Mouse (Mus musculus) limb, embryonic 12.5 days (tissue): Measurements from ENCODE around the gene Ms4a6c. TPM values are rescaled to one million over a fixed set of nuclear protein-coding genes. Genes with fewer than 3 reads are reported as not detected.
"Not testable (repeated sequence)": the region's sequence is repeated elsewhere in the genome, so short reads cannot be mapped to it uniquely, and the experiment has no call there.

ENCODE experiments used
- ATAC-seq: fragments of 200-750 bp; cut with Nextera tagmentation; 2 replicates; pipeline ENCODE4 v1.8.0; 2017; ENCODE audit warnings: low read depth, moderate TSS enrichment; ENCODE audit not compliant: insufficient number of reproducible peaks, insufficient read depth, low FRiP score, low TSS enrichment
- H3K27ac ChIP-seq: fragments of 300-500 bp; sonication (generic); 2 replicates; pipeline ENCODE4 v1.5.1; 2016; ENCODE audit warnings: mild to moderate bottlenecking, moderate library complexity
- H3K27me3 ChIP-seq: fragments of 300-500 bp; sonication (generic); 2 replicates; pipeline ENCODE4 v1.6.1; 2016; ENCODE audit warnings: mild to moderate bottlenecking, moderate library complexity
- H3K36me3 ChIP-seq: fragments of 300-500 bp; sonication (generic); 2 replicates; pipeline ENCODE4 v1.6.1; 2016; ENCODE audit warnings: mild to moderate bottlenecking, moderate library complexity
- H3K4me1 ChIP-seq: fragments of 300-500 bp; sonication (generic); replicated peaks from 2 replicates; pipeline ENCODE4 v1.6.1; 2016
- H3K4me2 ChIP-seq: fragments of 300-500 bp; sonication (generic); 2 replicates; pipeline ENCODE4 v1.6.1; 2016; ENCODE audit warnings: mild to moderate bottlenecking, moderate library complexity
- H3K4me3 ChIP-seq: fragments of 300-500 bp; sonication (generic); replicated peaks from 2 replicates; pipeline ENCODE4 v1.5.1; 2016; ENCODE audit warnings: mild to moderate bottlenecking
- H3K9ac ChIP-seq: fragments of 300-500 bp; sonication (generic); replicated peaks from 2 replicates; pipeline ENCODE4 v1.6.1; 2016; ENCODE audit warnings: mild to moderate bottlenecking, moderate library complexity
- H3K9me3 ChIP-seq: fragments of 300-500 bp; sonication (generic); 2 replicates; pipeline ENCODE4 v1.6.1; 2016; ENCODE audit warnings: mild to moderate bottlenecking, moderate library complexity
- WGBS: fragments of 180-500 bp; shearing (Covaris S2); methylation state at CpG from one replicate; pipeline ENCODE4 v1.1.7; 2016; 5-methylcytosine and 5-hydroxymethylcytosine counted together
- polyA plus RNA-seq: library from polyadenylated mRNA; unstranded; fragments of >200 nt; fragmentation: Nextera tagmentation; extraction: Ambion mirVana; gene quantifications from 2 replicates; pipeline ENCODE4 v1.2.1, GENCODE M21; 2016

The Ms4a6c gene
- polyA plus RNA-seq, 1 experiment from 2014 or later = 2.5 TPM

- Histone ChIP-seq H3K36me3 (no peaks in the 10 kb centered on the region), H3K9ac (no peak overlapping the region), H3K27me3 (no peaks in the 10 kb centered on the region), H3K4me1 (no peaks in the 10 kb centered on the region), H3K4me2 (no peak overlapping the region), H3K9me3 (no peaks in the 10 kb centered on the region), H3K27ac (no peak overlapping the region), H3K4me3 (no peak overlapping the region)
- WGBS = 72% methylated on average over 4 of the region's 4 CpGs
- no peak for ATAC-seq
Measured at GRCm38 (mm10) chr19:11483941-11484340, 14.8 kb downstream of the Ms4a6c start.

- 74% methylated on average over 3 of the region's 3 CpGs for WGBS
- Histone ChIP-seq H3K4me3 (no peak overlapping the region), H3K9ac (no peak overlapping the region), H3K27ac (no peak overlapping the region), H3K36me3 (no peaks in the 10 kb centered on the region), H3K4me2 (no peak overlapping the region), H3K27me3 (no peaks in the 10 kb centered on the region), H3K4me1 (no peaks in the 10 kb centered on the region), H3K9me3 (no peaks in the 10 kb centered on the region)
- no peak for ATAC-seq
Measured at GRCm38 (mm10) chr19:11484388-11484787, 15.2 kb downstream of the Ms4a6c start.

GRCm38 (mm10) chr19:11485266-11485665 is 16.1 kb downstream of the Ms4a6c start:
- Histone ChIP-seq H3K9ac (no peak overlapping the region), H3K4me3 (no peak overlapping the region), H3K27me3 (no peaks in the 10 kb centered on the region), H3K4me1 (no peaks in the 10 kb centered on the region), H3K27ac (no peak overlapping the region), H3K9me3 (no peaks in the 10 kb centered on the region), H3K36me3 (no peaks in the 10 kb centered on the region), H3K4me2 (no peak overlapping the region)
- WGBS = 86% methylated on average over 3 of the region's 3 CpGs
- no peak for ATAC-seq

- Histone ChIP-seq H3K9ac (no peak within 1 kb of the TSS), H3K27ac (no peak within 1 kb of the TSS), H3K4me2 (no peak within 1 kb of the TSS), H3K4me1 (no peaks in the 10 kb centered on the region), H3K4me3 (no peak within 1 kb of the TSS), H3K36me3 (no peaks in the 10 kb centered on the region), H3K9me3 (no peaks in the 10 kb centered on the region), H3K27me3 (no peaks in the 10 kb centered on the region)
- WGBS = 80% methylated on average over 2 of the region's 2 CpGs
- no peak for ATAC-seq
Measured at GRCm38 (mm10) chr19:11485746-11486145, 16.6 kb downstream of the Ms4a6c start, which contains the start of gene Gm8369. Gene Gm8369 (plus strand): TSS chr19:11485938.

GRCm38 (mm10) chr19:11486599-11486998 is 17.4 kb downstream of the Ms4a6c start:
- Histone ChIP-seq H3K4me3 (no peak overlapping the region), H3K36me3 (no peaks in the 10 kb centered on the region), H3K27me3 (no peaks in the 10 kb centered on the region), H3K4me1 (no peaks in the 10 kb centered on the region), H3K27ac (no peak overlapping the region), H3K9ac (no peak overlapping the region), H3K9me3 (no peaks in the 10 kb centered on the region), H3K4me2 (no peak overlapping the region)
- 87% methylated on average over 1 of the region's 1 CpGs for WGBS
- ATAC-seq = no peak

- no peaks in the 10 kb centered on the region for H3K4me1 ChIP-seq
Measured at GRCm38 (mm10) chr19:11491406-11492189, 22.4 kb downstream of the Ms4a6c start.

GRCm38 (mm10) chr19:11492671-11493070 is 23.5 kb downstream of the Ms4a6c start:
- 89% methylated on average over 1 of the region's 1 CpGs for WGBS
- H3K4me2 ChIP-seq = no peak overlapping the region

More at GRCm38 (mm10) chr19:11491406-11492189, 22.4 kb downstream of the Ms4a6c start:
- Histone ChIP-seq H3K4me2 (no peak overlapping the region), H3K36me3 (no peaks in the 10 kb centered on the region), H3K27ac (no peak overlapping the region), H3K9ac (no peak overlapping the region), H3K9me3 (no peaks in the 10 kb centered on the region), H3K27me3 (no peaks in the 10 kb centered on the region), H3K4me3 (no peak overlapping the region)
- ATAC-seq = no peak
- WGBS = 72% methylated on average over 4 of the region's 4 CpGs

GRCm38 (mm10) chr19:11494519-11494918 is 25.4 kb downstream of the Ms4a6c start:
- no peaks in the 10 kb centered on the region for H3K4me1 ChIP-seq
- no peaks in the 10 kb centered on the region for H3K36me3 ChIP-seq
- no peak overlapping the region for H3K4me3 ChIP-seq
- H3K27me3 ChIP-seq = no peaks in the 10 kb centered on the region
- no peaks in the 10 kb centered on the region for H3K9me3 ChIP-seq
- H3K9ac ChIP-seq = no peak overlapping the region
- 86% methylated on average over 3 of the region's 3 CpGs for WGBS
- no peak for ATAC-seq
- no peak overlapping the region for H3K27ac ChIP-seq
- no peak overlapping the region for H3K4me2 ChIP-seq

More at GRCm38 (mm10) chr19:11492671-11493070, 23.5 kb downstream of the Ms4a6c start:
- no peak for ATAC-seq
- no peak overlapping the region for H3K9ac ChIP-seq
- no peaks in the 10 kb centered on the region for H3K27me3 ChIP-seq
- H3K4me1 ChIP-seq = no peaks in the 10 kb centered on the region
- H3K9me3 ChIP-seq = no peaks in the 10 kb centered on the region
- H3K36me3 ChIP-seq = no peaks in the 10 kb centered on the region
- no peak overlapping the region for H3K27ac ChIP-seq
- no peak overlapping the region for H3K4me3 ChIP-seq

- 82% methylated on average over 6 of the region's 6 CpGs for WGBS
- Histone ChIP-seq H3K9ac (no peak overlapping the region), H3K27me3 (no peaks in the 10 kb centered on the region), H3K9me3 (no peaks in the 10 kb centered on the region), H3K27ac (no peak overlapping the region), H3K36me3 (no peaks in the 10 kb centered on the region), H3K4me1 (no peaks in the 10 kb centered on the region), H3K4me3 (no peak overlapping the region), H3K4me2 (no peak overlapping the region)
- no peak for ATAC-seq
Measured at GRCm38 (mm10) chr19:11496361-11496760, 27.2 kb downstream of the Ms4a6c start.

GRCm38 (mm10) chr19:11497300-11497699 is 28.1 kb downstream of the Ms4a6c start:
- H3K9ac ChIP-seq, ATAC-seq, H3K4me1 ChIP-seq, H3K4me2 ChIP-seq, H3K9me3 ChIP-seq, H3K36me3 ChIP-seq, H3K27me3 ChIP-seq, H3K4me3 ChIP-seq, H3K27ac ChIP-seq: not testable (repeated sequence)
- WGBS = 81% methylated on average over 1 of the region's 1 CpGs

- no peaks in the 10 kb centered on the region for H3K27me3 ChIP-seq
Measured at GRCm38 (mm10) chr19:11500796-11501195, 31.6 kb downstream of the Ms4a6c start.

GRCm38 (mm10) chr19:11501326-11501725 is 32.2 kb downstream of the Ms4a6c start:
- no peaks in the 10 kb centered on the region for H3K4me1 ChIP-seq
- no peaks in the 10 kb centered on the region for H3K27me3 ChIP-seq
- WGBS = 89% methylated on average over 4 of the region's 4 CpGs
- no peak overlapping the region for H3K4me3 ChIP-seq
- no peak overlapping the region for H3K27ac ChIP-seq
- H3K9me3 ChIP-seq = no peaks in the 10 kb centered on the region
- no peaks in the 10 kb centered on the region for H3K36me3 ChIP-seq
- ATAC-seq = no peak
- no peak overlapping the region for H3K9ac ChIP-seq
- H3K4me2 ChIP-seq = no peak overlapping the region

More at GRCm38 (mm10) chr19:11500796-11501195, 31.6 kb downstream of the Ms4a6c start:
- H3K9ac ChIP-seq = no peak overlapping the region
- H3K36me3 ChIP-seq = no peaks in the 10 kb centered on the region
- ATAC-seq = no peak
- H3K4me1 ChIP-seq = no peaks in the 10 kb centered on the region
- H3K4me2 ChIP-seq = no peak overlapping the region
- H3K27ac ChIP-seq = no peak overlapping the region
- no peaks in the 10 kb centered on the region for H3K9me3 ChIP-seq
- no peak overlapping the region for H3K4me3 ChIP-seq
- WGBS = 85% methylated on average over 1 of the region's 1 CpGs
